Mouse (Mus musculus): ENCODE data around the gene Fancf.

DNA sequence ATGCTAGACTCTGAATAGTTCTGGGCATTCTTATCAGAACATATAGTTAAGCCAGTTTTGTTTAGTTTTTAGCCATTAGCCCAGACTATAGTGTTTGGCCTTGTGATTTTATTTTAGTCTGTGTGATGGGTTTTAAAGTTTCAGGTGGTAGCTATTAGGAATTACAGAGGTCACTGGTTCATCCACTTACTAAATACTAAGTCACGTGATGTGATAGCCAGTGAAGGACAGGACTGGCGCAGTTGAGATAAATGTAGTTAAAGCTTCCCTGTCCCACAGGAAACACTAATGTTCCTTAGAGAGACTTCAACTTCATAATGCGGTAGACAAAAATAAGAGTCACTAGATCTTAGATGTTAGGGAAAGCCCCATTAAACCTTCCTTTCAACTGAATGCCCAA, 775 bp upstream of the Fancf start:
- no peak for TF ChIP-seq CTCF (IDR thresholded peaks at IDR 0.05; ENCODE audit: low read depth)
- no peak for TF ChIP-seq EP300 (optimal IDR thresholded peaks at IDR 0.05)
